Mouse (Mus musculus): ENCODE measurements around the gene Myom1.

The Myom1 gene

DNA sequence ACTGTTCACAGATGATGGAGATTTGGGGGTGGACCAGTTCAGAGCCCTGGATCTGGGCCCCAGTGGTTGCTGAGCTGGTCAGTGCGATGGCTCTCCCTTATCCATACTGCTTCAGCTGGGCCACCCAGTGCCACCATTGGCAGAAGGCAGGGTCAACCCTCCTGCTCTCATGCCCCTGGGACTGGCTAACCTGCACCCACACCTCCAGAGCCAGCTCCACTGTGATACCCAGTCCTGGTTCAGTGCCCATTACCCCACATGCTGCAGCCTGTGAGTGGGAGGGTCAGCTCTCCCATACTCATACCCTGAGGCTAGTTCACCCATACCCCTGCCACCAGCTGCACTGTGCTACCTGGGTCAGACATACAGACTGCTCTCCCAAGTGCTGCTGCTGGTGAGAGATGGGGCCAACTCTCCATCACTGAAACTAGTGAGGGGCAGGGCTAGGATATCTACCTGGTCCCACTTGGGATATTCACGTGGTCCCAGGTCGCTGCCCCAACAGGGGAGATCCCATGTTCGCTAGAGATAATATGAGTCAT, 15.1 kb downstream of the Myom1 start:
- H3K4me1 ChIP-seq (replicated peaks; ENCODE audit: low read depth, low read length), result 0 out of 2 replicates have a peak, but pooled peaks cover 3% of the 10 kb centered on the region
- no peaks in the 10 kb centered on the region for H3K36me3 ChIP-seq (ENCODE audit: insufficient read depth, low read length)
- TF ChIP-seq NANOG (IDR thresholded peaks at IDR 0.05; ENCODE audit: borderline replicate concordance, low read length) (no peak), CTCF (conservative IDR thresholded peaks at IDR 0.05; ENCODE audit: low read length) (no peak), POU5F1 (IDR thresholded peaks at IDR 0.05; ENCODE audit: borderline replicate concordance, low read length) (no peak)
- no peaks in the 10 kb centered on the region for H3K9me3 ChIP-seq (ENCODE audit: low read length)
- no peak overlapping the region for H3K4me3 ChIP-seq (replicated peaks; ENCODE audit: low read length)
- H3K27me3 ChIP-seq (ENCODE audit: insufficient read depth, low read length), result no peaks in the 10 kb centered on the region; the same call in 1 of the 2 replicates

DNA sequence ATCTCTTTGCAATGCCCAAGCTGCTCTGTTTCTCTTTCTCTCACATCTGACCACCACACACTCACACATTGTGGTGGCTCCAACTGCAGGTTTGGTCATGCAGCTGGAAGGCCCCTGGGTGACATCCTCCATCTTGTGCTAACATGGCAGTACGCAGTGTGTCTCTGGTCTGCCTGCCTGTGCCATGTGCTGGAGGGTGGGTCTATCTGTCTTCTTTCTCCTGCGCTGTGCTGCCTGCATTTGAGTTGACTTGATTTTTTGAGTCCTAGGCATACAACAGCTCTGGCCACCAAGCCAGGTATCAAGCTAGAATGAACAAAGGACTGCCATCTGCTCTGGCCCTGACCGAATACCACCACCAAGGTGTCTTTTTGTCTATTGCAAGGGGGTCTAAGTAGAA, 15.7 kb downstream of the Myom1 start:
- H3K36me3 ChIP-seq (ENCODE audit: insufficient read depth, low read length), result no peaks in the 10 kb centered on the region
- H3K4me1 ChIP-seq (replicated peaks; ENCODE audit: low read depth, low read length), result 0 out of 2 replicates have a peak, but pooled peaks cover 8% of the 10 kb centered on the region
- no peaks in the 10 kb centered on the region for H3K9me3 ChIP-seq (ENCODE audit: low read length)
- no peak for TF ChIP-seq POU5F1 (IDR thresholded peaks at IDR 0.05; ENCODE audit: borderline replicate concordance, low read length)
- no peak for TF ChIP-seq NANOG (IDR thresholded peaks at IDR 0.05; ENCODE audit: borderline replicate concordance, low read length)
- TF ChIP-seq CTCF (conservative IDR thresholded peaks at IDR 0.05; ENCODE audit: low read length), result no peak
- no peak overlapping the region for H3K4me3 ChIP-seq (replicated peaks; ENCODE audit: low read length)
- H3K27me3 ChIP-seq (ENCODE audit: insufficient read depth, low read length), result no peaks in the 10 kb centered on the region; the same call in 1 of the 2 replicates

- no peaks in the 10 kb centered on the region for H3K36me3 ChIP-seq (ENCODE audit: insufficient read depth, low read length)
- H3K9me3 ChIP-seq (ENCODE audit: low read length), result no peaks in the 10 kb centered on the region
- H3K4me3 ChIP-seq (replicated peaks; ENCODE audit: low read length), result no peak overlapping the region
- no peaks in the 10 kb centered on the region for H3K27me3 ChIP-seq (ENCODE audit: insufficient read depth, low read length)
- H3K4me1 ChIP-seq (replicated peaks; ENCODE audit: low read depth, low read length), result 0 out of 2 replicates have a peak, but pooled peaks cover 8% of the 10 kb centered on the region
- TF ChIP-seq POU5F1 (IDR thresholded peaks at IDR 0.05; ENCODE audit: borderline replicate concordance, low read length) (no peak), CTCF (conservative IDR thresholded peaks at IDR 0.05; ENCODE audit: low read length) (no peak), NANOG (IDR thresholded peaks at IDR 0.05; ENCODE audit: borderline replicate concordance, low read length) (no peak)
These were observed 16.3 kb downstream of the Myom1 start for GRCm38 (mm10) chr17:71018616-71019308.

- Histone ChIP-seq H3K36me3 (ENCODE audit: insufficient read depth, low read length) (no peaks in the 10 kb centered on the region), H3K4me3 (replicated peaks; ENCODE audit: low read length) (no peak overlapping the region), H3K27me3 (ENCODE audit: insufficient read depth, low read length) (no peaks in the 10 kb centered on the region), H3K9me3 (ENCODE audit: low read length) (no peaks in the 10 kb centered on the region), H3K4me1 (replicated peaks; ENCODE audit: low read depth, low read length) (0 out of 2 replicates have a peak, but pooled peaks cover 8% of the 10 kb centered on the region)
- TF ChIP-seq NANOG (IDR thresholded peaks at IDR 0.05; ENCODE audit: borderline replicate concordance, low read length) (no peak), CTCF (conservative IDR thresholded peaks at IDR 0.05; ENCODE audit: low read length) (no peak), POU5F1 (IDR thresholded peaks at IDR 0.05; ENCODE audit: borderline replicate concordance, low read length) (no peak)
These were observed 16.8 kb downstream of the Myom1 start for GRCm38 (mm10) chr17:71019309-71019655.

DNA sequence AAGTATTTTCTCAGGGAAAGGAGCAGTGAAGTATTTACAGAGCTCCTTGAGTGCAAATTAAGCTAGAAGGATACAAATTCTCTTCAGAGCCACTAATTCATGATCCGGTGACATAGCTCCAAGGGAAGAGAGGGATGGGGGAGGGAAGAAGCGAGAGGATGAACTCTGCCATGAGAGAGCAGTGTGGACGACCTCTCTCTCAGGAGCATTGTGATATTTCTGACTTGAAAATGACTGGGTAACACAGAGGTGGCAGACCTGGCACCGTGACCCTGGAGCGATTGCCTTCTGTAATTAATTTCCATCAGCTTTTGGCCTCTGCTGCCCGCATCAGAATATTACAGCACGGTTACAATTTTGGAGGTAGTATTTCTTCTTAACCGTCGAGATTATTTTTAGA, 17.4 kb downstream of the Myom1 start:
- no peak overlapping the region for H3K4me3 ChIP-seq (replicated peaks; ENCODE audit: low read length)
- no peaks in the 10 kb centered on the region for H3K36me3 ChIP-seq (ENCODE audit: insufficient read depth, low read length)
- 0 out of 2 replicates have a peak, but pooled peaks cover 8% of the 10 kb centered on the region for H3K4me1 ChIP-seq (replicated peaks; ENCODE audit: low read depth, low read length)
- no peaks in the 10 kb centered on the region for H3K27me3 ChIP-seq (ENCODE audit: insufficient read depth, low read length)
- TF ChIP-seq POU5F1 (IDR thresholded peaks at IDR 0.05; ENCODE audit: borderline replicate concordance, low read length) (no peak), CTCF (conservative IDR thresholded peaks at IDR 0.05; ENCODE audit: low read length) (no peak), NANOG (IDR thresholded peaks at IDR 0.05; ENCODE audit: borderline replicate concordance, low read length) (no peak)
- no peaks in the 10 kb centered on the region for H3K9me3 ChIP-seq (ENCODE audit: low read length)

DNA sequence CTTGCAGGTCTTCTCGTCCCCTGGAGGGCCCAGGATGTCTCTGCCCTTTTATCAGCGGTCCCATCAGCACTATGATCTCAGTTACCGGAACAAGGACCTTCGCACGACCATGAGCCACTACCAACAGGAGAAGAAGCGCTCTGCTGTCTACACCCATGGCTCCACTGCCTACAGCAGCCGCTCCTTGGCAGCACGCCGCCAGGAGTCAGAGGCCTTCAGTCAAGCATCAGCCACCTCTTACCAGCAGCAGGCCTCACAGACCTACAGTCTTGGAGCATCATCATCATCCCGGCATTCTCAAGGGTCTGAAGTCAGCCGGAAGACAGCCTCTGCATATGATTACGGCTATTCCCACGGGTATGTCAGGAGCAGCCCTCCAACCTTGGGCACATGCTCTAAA, 20.4 kb downstream of the Myom1 start:
- Histone ChIP-seq H3K4me3 (replicated peaks; ENCODE audit: low read length) (peak overlapping the region; percentile 43), H3K4me1 (replicated peaks; ENCODE audit: low read depth, low read length) (0 out of 2 replicates have a peak, but pooled peaks cover 8% of the 10 kb centered on the region), H3K36me3 (ENCODE audit: insufficient read depth, low read length) (no peaks in the 10 kb centered on the region), H3K27me3 (ENCODE audit: insufficient read depth, low read length) (no peaks in the 10 kb centered on the region), H3K9me3 (ENCODE audit: low read length) (no peaks in the 10 kb centered on the region)
- TF ChIP-seq CTCF (conservative IDR thresholded peaks at IDR 0.05; ENCODE audit: low read length), result no peak
- no peak for TF ChIP-seq POU5F1 (IDR thresholded peaks at IDR 0.05; ENCODE audit: borderline replicate concordance, low read length)
- TF ChIP-seq NANOG (IDR thresholded peaks at IDR 0.05; ENCODE audit: borderline replicate concordance, low read length), result no peak

GRCm38 (mm10) chr17:71024071-71024470, 21.6 kb downstream of the Myom1 start:
- 0 out of 2 replicates have a peak, but pooled peaks cover 8% of the 10 kb centered on the region for H3K4me1 ChIP-seq (replicated peaks; ENCODE audit: low read depth, low read length)
- TF ChIP-seq NANOG (IDR thresholded peaks at IDR 0.05; ENCODE audit: borderline replicate concordance, low read length), result no peak
- TF ChIP-seq POU5F1 (IDR thresholded peaks at IDR 0.05; ENCODE audit: borderline replicate concordance, low read length), result no peak
- TF ChIP-seq CTCF (conservative IDR thresholded peaks at IDR 0.05; ENCODE audit: low read length), result no peak
- H3K27me3 ChIP-seq (ENCODE audit: insufficient read depth, low read length), result no peaks in the 10 kb centered on the region
- no peak overlapping the region for H3K4me3 ChIP-seq (replicated peaks; ENCODE audit: low read length)
- no peaks in the 10 kb centered on the region for H3K36me3 ChIP-seq (ENCODE audit: insufficient read depth, low read length)
- no peaks in the 10 kb centered on the region for H3K9me3 ChIP-seq (ENCODE audit: low read length)

GRCm38 (mm10) chr17:71025922-71026321, 23.5 kb downstream of the Myom1 start:
- Histone ChIP-seq H3K4me1 (replicated peaks; ENCODE audit: low read depth, low read length) (0 out of 2 replicates have a peak, but pooled peaks cover 8% of the 10 kb centered on the region), H3K36me3 (ENCODE audit: insufficient read depth, low read length) (no peaks in the 10 kb centered on the region), H3K4me3 (replicated peaks; ENCODE audit: low read length) (no peak overlapping the region), H3K27me3 (ENCODE audit: insufficient read depth, low read length) (no peaks in the 10 kb centered on the region), H3K9me3 (ENCODE audit: low read length) (no peaks in the 10 kb centered on the region)
- no peak for TF ChIP-seq NANOG (IDR thresholded peaks at IDR 0.05; ENCODE audit: borderline replicate concordance, low read length)
- no peak for TF ChIP-seq POU5F1 (IDR thresholded peaks at IDR 0.05; ENCODE audit: borderline replicate concordance, low read length)
- TF ChIP-seq CTCF (conservative IDR thresholded peaks at IDR 0.05; ENCODE audit: low read length), result no peak
